Mouse (Mus musculus) heart, adult 10 weeks (tissue): ENCODE measurements around the gene Rpl41. TPM values are rescaled to one million over a fixed set of nuclear protein-coding genes. Genes with fewer than 3 reads are reported as not detected.

ENCODE experiments used
- polyA plus RNA-seq: library from polyadenylated mRNA; stranded (reverse); fragments of 350-450 nt; fragmentation: Illumina TruSeq; extraction: RNeasy Lipid Tissue Mini Kit (QIAGEN cat#74804); gene quantifications from one replicate; pipeline ENCODE4 v1.2.3, GENCODE M21; 2014; ENCODE audit warnings: low read depth, low replicate concordance

Gene Rpl41
- 918 TPM for polyA plus RNA-seq

DNA sequence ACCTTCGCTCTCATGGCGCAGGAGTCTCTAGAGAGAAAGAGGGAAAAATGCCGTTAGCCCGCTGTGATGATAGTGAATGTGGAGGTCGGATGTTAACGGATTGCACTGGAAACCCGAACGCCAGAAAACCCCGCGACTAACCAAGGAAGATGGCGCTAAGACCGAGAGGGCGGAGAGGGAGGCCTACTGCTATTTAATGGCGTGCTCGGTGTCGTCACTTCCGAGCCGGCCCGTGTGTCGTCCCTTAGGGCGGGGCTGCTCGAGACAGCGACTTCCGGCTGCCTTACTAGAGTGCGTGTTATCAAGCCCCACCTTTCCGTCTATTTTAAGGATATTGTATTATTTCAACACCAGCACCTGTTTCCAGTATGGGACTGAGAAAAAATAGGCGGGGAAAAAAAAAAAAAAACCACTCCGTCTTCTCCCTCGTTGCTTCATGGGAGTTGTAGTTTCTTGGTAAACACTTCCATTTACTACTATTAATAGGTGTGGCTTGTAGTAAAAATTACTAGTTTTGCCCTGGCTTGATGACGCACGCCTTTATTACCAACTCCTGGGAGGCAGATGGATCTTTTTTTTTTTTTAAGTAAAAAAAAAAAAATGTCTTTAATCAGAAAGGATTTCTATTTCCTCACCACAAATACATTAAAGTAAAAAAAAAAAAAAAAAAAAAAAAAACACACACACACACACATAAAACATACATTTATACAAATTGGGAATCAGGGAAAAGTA is at the start of gene Rpl41:
Gene Rpl41 (minus strand): TSS at position 359 of the 735 bp plus-strand sequence.

DNA sequence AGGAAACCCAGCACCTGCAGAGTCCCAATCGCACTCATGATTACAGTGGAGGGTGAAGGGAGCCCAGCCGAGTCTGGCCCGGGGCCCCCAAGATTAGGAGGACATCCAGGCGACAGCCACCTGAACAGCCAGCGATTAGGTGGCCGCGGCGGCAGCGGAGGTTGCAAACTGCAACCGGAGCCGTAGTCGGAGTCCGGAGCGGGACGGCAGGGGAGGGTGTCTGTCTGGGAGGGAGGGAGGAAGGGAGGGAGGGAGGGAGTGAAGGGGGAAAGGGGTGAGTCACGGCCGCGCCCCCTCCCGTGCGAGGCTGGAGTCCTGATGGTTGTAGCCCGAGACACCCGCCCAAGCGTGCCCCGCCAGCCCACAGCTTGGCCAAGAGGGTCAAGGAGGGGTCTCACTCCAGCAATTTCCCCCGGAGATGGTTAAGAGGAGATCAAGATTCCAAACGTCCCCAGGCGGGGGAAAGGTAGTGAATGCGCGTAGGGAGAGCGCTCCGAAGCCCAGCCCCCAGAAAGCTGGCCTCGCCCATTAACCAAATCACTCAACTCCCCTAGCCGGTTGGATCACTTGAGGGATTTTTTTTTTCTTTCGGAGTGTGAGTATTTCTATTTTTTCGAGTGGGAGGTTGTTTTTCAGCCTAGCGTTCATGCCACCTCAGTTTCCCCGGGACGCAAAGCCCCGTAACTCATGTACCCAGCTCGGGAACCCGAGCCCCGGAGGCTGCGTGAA is 40.5 kb upstream of the Rpl41 start, which contains the start of gene Erbb3:
Gene Erbb3 (minus strand): TSS at position 189 of the 729 bp plus-strand sequence.

DNA sequence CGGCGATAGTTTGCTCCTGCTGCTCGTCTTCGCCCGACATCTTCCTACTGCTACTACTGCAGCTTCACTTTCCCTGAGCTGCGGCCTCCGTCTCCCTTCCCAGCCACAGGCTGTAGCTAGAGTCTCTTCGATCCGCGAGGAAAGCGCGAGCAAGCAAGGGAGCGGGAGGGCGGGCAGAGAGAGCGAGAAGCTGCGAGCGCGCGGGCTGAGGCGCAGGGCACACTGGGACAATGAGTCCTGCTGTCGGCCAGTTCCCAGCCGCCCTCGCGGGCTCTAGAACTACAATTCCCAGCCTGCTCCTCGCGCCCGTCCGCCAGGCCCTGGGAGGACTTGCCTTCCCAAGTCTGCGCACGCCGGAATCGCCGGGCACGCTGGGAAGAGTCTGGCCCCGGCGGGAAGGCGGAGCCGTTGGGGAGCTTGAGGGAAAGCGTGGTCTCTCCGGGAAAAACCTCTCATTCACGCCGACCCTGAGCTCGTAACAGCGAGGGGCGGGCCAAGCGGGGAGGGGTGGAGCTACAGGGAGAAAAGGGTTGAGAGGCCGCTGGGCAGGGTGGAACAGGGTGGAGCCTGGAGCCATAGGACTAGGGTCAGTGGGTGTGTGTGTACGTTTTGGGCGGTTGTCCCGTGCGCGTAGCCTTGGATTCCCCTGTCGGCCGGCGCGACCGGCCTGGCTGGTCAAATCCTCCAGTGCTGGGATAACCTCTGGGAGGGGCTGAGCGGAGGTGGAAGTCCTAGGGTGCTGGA is 16.9 kb upstream of the Rpl41 start, which contains the start of gene Pa2g4:
Gene Pa2g4 (minus strand): TSS at position 200 of the 744 bp plus-strand sequence.

DNA sequence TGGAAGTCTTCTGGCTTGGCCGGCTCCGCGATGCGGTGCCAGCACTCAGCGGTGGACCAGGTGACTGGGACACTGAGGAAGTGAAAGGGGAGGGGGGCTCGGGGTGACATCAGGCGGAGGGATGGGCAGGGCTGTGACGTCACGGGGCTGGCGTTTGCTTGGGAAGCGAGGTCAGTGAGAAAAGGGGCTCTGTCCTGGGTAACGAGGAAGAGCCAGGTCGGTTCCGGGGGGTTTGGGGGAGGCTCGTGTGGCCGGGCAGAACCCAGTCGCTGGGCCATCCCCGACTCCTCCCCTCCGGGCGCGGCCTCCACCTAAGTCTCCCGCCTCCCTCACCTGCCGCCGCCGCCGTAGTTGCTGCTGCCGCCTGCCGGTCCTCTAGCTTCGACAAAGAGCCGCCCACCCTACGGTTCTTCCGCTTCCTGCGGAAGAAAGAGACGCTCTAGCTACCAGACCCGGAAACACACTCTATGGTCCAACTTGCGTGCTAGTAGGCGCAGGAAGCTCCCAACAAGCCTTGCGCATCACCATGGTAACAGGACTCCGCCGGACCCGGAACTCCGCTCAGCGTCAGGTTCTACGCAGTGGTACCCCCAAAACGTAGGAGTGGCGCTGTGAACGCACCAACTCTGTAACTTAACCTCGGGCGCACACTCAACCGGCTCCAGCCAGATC is 1.6 kb downstream of the Rpl41 start, which contains the start of gene Zc3h10:
Gene Zc3h10 (minus strand): TSS at position 414 of the 672 bp plus-strand sequence.

DNA sequence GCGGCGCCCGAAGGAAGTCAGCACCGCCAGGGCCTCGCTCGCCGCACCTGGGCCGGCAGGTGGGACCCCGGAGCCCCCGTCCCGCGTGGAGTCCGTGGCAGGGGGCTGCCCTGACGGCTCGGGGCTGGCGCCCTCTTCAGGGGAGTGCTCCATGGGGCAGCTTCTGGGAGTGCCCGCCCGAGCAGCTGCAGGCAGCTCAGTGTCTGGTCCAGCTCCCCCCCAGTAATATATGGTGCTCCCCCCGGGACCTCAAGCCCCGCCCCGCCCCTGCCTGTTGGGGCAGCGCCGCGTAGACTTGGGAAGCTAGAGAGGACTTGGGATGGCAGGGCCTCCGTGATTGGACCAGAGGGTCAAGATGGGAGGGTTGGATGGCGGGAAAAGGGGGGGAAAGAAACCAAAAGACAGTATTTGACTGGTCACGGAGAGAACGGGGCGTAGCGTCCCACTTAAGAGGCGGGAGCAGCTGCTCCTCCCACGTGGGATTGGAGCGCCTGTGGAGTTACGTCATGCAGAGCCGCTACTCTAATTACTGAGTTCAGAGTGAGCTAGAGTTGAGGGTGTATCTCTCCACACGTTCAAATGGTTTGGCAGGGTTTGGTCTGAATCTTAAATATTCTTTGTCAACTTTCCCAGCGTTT is 23.3 kb downstream of the Rpl41 start, which contains the start of gene Esyt1:
Gene Esyt1 (minus strand): TSS at position 201 of the 638 bp plus-strand sequence.

DNA sequence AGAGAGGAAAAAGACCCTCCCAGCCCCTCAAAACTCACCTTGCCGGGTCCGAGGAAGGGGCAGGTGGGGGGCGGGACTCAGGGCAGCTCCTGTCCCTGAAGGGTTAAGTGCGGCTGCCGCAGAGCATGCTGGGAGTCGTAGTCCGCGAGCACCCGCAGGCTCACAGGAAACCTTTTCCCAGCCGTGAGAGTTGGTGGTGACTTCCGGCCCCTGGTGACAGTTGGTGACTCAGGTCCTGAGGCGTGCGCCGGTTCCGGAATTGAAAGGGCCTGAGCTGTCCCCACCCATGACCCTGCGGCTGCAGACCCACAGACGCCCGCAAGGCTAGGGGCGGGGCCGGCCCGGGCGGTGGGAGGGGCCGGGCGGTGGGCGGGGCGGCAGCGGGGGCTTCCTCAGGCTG is 50.5 kb downstream of the Rpl41 start, which contains the start of gene Myl6b:
Gene Myl6b (minus strand): TSS at position 96 of the 400 bp plus-strand sequence.

Other genes starting within 250 kb of the Rpl41 start
- 14.4 TPM for gene Pan2, start 246.0 kb downstream of the Rpl41 start, polyA plus RNA-seq
- 64.0 TPM for gene Cnpy2, start 226.8 kb downstream of the Rpl41 start, polyA plus RNA-seq
- 1,135 TPM for gene Cs, start 211.6 kb downstream of the Rpl41 start, polyA plus RNA-seq
- 389 TPM for gene Coq10a, start 180.3 kb downstream of the Rpl41 start, polyA plus RNA-seq
- gene Ankrd52, start 172.2 kb downstream of the Rpl41 start, polyA plus RNA-seq, result 30.7 TPM
- gene Slc39a5, start 148.1 kb downstream of the Rpl41 start, polyA plus RNA-seq, result not detected
- 46.9 TPM for gene Nabp2, start 137.8 kb downstream of the Rpl41 start, polyA plus RNA-seq
- 15.0 TPM for gene Rnf41, start 137.6 kb downstream of the Rpl41 start, polyA plus RNA-seq
- 56.7 TPM for gene Smarcc2, start 90.1 kb downstream of the Rpl41 start, polyA plus RNA-seq
- gene Myl6, start 55.2 kb downstream of the Rpl41 start, polyA plus RNA-seq, result 525 TPM
- 3.0 TPM for gene Myl6b, start 50.6 kb downstream of the Rpl41 start, polyA plus RNA-seq
- 20.8 TPM for gene Esyt1, start 23.4 kb downstream of the Rpl41 start, polyA plus RNA-seq
- 7.1 TPM for gene Zc3h10, start 1.5 kb downstream of the Rpl41 start, polyA plus RNA-seq
- 56.0 TPM for gene Pa2g4, start 16.7 kb upstream of the Rpl41 start, polyA plus RNA-seq
- gene Erbb3, start 40.3 kb upstream of the Rpl41 start, polyA plus RNA-seq, result 7.1 TPM
- 328 TPM for gene Rps26, start 77.4 kb upstream of the Rpl41 start, polyA plus RNA-seq
- gene Ikzf4, start 96.7 kb upstream of the Rpl41 start, polyA plus RNA-seq, result 0.37 TPM
- gene Suox, start 124.8 kb upstream of the Rpl41 start, polyA plus RNA-seq, result 27.1 TPM
- gene Rab5b, start 147.0 kb upstream of the Rpl41 start, polyA plus RNA-seq, result 82.2 TPM
- 0.26 TPM for gene Pmel, start 154.9 kb upstream of the Rpl41 start, polyA plus RNA-seq
- 13.9 TPM for gene Cdk2, start 155.7 kb upstream of the Rpl41 start, polyA plus RNA-seq
- 12.8 TPM for gene Dgka, start 195.6 kb upstream of the Rpl41 start, polyA plus RNA-seq
- gene Pym1, start 198.6 kb upstream of the Rpl41 start, polyA plus RNA-seq, result 9.7 TPM
- 1.7 TPM for gene Mmp19, start 241.6 kb upstream of the Rpl41 start, polyA plus RNA-seq